Mouse (Mus musculus) liver (tissue): ENCODE measurements around the gene Crlf1.
A peak's percentile ranks its signal among the peaks of the same experiment; 100 is the strongest.
"Not testable (repeated sequence)": the region's sequence is repeated elsewhere in the genome, so short reads cannot be mapped to it uniquely, and the experiment has no call there.

Source experiments
- DNase-seq: peaks from one replicate; pipeline ENCODE4 v3.0.0-alpha.2; 2020; ENCODE audit warnings: mixed read lengths

Crlf1 gene

DNA sequence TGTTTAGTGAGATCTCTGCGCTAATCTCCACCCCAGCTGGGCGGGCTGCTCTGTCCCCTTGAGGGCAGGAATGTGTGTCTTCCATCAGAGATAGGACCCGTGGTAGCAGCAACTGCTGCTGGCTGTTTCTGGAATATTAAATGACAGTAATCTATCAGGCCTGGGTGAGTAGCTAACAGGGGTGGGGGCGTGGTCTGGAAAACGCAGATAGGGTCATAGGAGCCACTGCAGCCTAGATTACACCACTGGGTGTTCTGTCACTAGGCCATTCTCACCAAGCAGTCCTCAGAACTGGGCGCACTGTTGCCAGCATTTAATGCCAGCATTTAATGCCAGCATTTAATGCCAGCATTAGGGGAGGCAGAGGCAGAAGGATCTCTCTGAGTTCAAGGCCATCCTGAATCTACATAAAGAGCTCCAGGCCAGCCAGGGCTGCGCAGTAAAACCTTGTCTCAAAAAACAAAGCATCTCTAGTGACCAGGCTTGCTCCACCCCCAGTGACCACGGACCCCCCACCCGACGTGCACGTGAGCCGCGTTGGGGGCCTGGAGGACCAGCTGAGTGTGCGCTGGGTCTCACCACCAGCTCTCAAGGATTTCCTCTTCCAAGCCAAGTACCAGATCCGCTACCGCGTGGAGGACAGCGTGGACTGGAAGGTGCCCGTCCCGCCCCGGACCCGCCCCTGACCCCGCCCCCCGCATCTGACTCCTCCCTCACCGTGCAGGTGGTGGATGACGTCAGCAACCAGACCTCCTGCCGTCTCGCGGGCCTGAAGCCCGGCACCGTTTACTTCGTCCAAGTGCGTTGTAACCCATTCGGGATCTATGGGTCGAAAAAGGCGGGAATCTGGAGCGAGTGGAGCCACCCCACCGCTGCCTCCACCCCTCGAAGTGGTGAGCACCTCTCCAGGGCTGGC is 7.7 kb downstream of the Crlf1 start:
- peak; percentile 86 for DNase-seq

DNA sequence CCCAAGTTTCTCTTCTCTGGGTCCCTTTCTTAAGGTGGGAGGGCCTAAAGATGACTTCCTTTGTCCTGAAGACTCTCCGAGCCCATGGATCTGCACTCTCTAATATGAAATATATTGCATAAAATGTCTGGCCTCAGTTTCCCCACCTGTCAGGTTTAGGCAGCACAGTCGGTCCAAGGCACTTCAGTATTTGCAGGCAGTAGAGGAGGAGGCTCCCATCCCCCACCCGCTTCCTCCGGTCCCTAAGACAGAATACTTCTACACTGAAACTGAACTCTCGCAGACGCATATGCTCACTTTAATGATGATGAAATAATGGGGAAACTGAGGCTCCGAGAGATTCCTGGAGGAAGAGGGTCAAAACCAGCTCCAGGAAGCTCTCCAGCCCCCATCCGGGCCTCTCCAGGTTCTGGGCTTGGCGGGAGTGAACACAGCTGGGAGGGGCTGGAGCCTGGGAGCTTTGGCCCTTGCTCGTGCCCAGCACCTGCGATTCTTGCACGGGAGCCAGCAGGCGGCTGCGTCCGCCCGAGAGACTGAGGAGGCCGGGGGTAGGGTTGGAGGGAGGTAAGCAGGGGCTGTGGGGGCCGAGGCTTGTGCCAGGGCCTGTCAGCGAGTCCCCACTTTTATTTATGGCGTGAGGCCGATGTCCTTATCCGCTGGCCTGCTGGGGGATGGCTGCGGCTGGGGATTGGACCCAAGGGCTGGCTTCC is 9.0 kb downstream of the Crlf1 start:
- DNase-seq = peak; percentile 57

DNA sequence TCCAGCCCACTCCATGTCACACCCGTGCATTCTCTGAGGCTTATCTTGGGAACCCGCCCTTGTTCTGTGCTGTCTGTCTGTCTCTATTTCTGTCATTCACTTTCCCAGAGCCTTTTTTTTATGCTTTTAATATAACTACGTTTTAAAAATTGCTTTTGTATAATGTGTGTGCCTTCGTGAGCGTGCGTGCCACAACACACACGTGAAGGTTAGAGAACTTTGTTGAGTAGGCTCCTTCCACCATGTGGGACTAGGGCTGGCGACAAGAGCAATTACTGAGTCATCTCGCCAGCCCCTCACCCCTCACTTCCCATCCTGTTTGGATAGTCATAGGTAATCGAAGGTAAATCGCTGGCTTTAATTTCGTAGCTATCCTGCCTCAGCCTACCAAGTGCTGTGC is 9.6 kb downstream of the Crlf1 start:
- no peak for DNase-seq

DNA sequence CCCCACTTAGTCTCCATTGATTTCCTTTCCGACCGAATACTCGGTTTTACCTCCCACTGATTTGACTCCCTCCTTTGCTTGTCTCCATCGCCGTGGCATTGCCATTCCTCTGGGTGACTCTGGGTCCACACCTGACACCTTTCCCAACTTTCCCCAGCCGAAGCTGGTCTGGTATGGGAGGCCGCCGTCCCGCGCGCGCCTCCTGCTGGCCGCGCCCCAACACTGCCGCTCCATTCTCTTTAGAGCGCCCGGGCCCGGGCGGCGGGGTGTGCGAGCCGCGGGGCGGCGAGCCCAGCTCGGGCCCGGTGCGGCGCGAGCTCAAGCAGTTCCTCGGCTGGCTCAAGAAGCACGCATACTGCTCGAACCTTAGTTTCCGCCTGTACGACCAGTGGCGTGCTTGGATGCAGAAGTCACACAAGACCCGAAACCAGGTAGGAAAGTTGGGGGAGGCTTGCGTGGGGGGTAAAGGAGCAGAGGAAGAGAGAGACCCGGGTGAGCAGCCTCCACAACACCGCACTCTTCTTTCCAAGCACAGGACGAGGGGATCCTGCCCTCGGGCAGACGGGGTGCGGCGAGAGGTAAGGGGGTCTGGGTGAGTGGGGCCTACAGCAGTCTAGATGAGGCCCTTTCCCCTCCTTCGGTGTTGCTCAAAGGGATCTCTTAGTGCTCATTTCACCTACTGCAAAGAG is 10.2 kb downstream of the Crlf1 start:
- DNase-seq = peak; percentile 80

DNA sequence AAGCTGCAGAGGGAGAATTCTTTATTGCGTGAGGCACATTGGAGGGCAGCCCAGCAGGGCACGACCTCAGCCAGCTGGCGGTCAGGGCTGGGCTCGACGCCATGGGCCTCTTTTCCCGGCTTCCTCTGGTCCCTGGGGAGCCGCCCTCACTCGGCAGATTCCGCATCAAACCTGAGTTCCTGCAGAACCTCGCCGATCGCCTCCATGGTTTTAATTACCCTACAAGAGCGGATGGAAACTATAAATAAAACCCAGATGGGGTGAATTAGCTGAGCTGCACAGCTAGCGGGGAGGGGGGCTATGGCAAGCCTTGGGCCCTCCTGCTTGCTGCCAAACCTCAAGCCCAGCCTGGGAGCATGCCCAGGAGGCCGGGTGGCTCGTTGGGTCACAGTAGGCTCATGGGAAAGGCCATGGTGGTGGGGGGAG is 11.3 kb downstream of the Crlf1 start:
- no peak for DNase-seq

DNA sequence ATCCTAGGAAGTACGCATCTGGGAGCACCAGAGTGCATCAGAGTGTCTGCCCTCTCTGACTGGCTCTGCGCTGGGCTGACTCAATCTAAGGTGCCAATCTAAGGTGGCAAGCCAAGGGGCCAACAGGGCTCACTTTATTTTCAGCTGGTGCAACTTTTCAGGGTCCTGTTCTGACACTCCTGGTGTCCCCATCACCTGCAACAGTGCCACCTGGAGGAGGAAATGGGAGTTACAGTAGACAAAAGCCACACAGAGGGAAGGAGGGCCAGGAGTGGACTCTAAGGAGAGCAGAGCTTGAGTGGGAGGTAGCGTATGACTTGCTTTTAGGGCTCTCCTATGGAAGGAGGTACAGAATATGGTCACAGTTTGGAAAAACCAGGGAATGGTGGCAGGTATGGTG is 11.9 kb downstream of the Crlf1 start:
- DNase-seq = peak; percentile 85

DNA sequence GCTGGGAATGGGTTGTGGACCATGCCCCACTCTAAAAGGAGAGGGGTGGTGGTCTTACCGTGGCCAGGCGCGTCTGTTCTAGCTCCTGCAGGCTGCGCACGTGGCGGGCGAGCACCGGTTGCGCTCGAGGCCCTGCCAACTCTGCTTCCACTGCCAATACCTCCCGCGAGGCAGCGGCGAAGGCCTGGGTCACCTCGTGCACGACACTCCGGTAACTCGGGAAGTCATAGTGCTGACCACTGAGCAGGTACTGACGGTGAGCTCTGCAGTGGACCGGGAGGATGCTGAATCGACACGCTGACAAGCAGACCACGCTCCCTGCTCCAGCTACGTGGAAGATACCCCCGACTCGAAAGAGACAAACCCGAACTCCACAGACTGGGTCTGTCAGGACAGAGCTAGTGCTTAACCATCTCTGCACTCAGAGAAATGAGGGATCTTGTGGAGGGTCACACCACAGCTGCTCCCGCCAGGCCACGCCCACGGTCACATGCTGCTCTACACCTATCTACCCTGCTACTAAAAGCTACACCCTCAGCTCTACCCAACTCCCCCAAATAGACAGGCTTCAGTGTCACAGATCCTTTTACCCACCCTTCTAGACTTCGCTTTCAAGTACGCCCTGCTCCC is 12.9 kb downstream of the Crlf1 start:
- no peak for DNase-seq

DNA sequence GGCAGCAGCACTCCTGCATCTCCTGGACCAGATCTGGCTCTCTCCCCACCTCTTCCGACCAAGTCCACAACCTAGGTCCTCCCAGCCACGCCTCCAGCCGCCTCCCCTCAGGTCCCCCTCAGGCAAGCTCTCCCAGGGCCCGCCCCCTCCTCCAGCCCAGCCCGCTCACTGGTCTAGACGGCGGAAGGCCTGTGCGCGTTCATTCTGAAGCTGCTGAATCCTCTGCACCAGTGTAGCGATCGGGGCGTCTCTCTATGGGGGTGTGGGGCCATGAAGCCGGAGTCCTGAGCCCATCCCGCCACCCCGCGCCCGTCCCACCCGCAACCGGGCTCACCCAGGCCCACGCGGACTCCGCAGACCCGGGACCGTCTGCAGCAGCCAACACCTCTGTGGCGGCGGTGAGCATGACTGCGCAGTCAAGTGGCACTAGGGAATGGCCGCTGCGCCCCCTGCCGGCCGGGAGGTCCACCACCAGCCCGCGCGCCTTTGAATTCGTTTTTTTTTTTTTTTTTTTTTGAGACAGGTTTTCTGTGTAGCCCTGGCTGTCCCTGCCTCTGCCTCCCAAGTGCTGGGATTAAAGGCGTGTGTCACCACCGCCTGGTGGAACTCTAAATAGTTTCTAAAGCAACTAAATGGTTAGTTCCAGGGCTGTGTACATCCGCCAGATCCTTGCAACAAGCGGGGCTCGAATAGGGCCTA is 13.5 kb downstream of the Crlf1 start, which contains the start of gene Rex1bd:
Rex1bd (minus strand) TSS at position 425 of the 699 bp plus-strand sequence.
- peak; percentile 95 for DNase-seq

DNA sequence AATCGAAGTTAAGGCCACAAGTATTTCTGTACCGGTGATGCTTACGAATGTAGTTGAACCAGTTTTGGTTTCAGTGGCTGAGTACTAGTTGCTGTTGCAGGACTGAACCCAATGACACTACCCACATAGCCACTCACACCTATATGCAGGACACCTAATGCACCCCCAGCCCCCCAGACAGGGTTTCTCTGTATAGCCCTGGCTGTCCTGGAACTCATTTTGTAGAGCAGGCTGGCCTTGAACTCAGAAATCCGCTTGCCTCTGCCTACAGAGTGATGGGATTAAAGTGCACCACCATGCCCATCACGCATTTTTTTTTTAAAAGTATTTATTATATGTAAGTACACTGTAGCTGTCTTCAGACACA is 14.1 kb downstream of the Crlf1 start:
- DNase-seq = no peak

DNA sequence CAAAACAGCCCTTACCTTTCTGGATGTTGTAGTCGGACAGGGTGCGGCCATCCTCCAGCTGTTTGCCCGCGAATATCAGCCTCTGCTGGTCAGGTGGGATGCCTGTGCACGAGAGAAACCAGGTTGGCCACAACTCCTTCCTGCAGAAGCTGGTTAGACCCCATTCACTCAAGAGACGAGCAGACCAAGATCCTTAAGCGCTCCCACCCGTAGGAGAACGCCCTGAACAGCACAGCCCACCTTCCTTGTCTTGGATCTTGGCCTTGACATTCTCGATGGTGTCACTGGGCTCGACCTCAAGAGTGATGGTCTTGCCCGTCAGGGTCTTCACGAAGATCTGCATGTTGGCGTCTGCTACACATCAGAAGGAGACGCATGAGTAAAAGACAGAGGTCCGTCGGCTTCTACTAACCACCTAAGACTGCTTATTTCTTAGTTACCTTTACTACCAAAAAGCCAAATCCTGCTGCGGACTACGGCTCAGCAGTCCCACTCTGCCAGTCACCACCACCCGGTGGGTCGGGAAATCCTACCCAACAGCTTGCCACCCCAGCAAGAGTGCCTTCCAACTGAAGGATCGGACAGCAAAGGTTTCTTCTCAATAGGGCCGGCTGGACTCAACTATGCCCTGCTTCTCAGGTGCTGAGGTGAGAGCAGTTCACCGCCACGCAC is 16.5 kb downstream of the Crlf1 start:
- no peak for DNase-seq

DNA sequence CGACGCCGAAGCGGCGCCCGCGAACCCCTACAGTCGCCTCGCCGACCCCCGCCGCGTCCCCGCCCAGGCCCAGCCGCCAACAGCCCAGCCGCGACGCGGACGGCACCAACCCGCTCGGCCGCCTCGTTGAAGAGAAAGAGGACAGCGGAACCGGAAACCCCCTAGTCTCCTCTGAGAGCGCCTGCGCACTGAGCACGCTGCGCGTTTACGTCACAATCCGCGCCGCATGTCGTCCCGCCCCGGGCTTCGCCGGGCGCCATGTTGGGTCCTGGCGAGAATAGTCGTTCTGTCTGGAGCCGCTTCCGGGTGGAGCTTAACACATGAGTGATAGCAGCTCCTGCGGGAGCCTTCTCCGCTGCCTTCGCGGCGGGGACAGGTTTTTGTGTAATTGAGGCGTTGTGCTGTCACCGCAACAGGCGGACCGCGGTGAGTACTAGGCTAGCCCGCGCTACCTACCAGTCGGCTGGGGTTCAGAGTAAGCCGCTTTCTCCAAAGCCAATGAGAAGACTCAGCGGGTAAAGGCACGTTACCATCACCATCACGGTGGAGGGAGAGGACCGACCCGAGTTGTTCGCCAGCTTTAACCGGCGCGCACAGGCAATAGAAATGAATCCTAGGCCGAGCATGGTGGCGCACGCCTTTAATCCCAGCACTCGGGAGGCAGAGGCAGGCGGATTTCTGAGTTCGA is 17.4 kb downstream of the Crlf1 start, which contains the start of gene Uba52:
Uba52 (minus strand) TSS at position 574 of the 688 bp plus-strand sequence.
- DNase-seq = peak; percentile 97

DNA sequence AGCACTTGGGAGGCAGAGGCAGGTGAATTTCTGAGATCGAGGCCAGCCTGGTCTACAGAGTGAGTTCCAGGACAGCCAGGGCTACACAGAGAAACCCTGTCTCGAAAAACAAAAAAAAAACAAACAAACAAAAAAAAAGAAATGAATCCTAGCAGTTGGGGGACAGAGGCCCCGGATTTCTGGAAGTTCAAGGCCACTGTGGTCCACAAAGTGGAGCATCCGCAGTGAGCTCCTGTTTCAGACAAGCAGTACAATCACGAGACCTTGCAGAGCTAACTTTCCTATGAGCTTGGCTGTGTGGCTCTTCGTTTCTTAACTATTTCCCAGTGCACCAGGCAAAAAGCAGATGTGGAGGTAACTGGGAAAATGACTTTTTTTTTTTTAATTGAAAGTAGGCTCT is 18.2 kb downstream of the Crlf1 start:
- not testable (repeated sequence) for DNase-seq

DNA sequence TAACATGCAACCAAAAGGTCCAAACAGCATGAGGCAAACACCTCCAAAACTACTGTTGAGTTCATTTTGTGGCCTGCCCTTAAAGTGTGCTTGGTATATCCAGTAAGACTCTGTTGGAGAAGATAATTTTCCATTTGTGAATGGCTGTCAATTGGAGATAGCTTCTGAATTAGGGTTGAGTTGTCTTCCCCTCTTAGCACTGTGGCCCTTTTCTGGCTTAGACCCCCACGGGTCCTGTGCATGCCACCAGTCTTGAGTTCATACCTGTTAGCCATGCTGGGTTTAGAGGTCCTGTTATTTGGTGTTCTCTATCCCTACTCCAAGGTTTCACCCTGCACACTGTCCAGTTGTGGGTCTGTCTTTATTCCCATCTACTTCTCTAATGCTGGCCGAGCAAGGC is 18.8 kb downstream of the Crlf1 start:
- DNase-seq = no peak

DNA sequence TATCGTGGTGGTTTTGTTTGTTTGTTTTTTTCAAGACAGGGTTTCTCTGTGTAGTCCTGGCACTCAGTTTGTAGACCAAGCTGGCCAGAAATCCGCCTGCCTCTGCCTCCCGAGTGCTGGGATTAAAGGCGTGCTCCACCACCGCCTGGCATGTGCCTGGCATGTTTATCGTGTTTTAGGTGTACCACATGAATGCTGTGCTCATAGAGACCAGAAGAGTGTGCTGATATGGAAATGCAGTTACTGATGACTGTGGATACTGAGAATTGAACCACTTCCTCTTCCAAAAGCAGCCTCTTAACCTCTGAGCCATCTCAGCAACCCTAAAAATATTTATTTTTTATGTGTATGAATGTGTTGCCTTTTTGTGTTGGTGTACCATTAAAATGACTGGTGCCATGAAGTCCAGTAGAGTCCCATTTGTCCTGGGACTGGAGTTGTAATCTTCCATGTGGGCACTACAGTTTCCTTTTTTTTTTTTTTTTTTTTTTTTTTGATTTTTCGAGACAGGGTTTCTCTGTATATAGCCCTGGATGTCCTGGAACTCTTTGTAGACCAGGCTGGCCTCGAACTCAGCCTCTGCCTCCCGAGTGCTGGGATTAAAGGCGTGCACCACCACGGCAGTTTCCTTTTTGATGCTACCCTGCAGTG is 19.4 kb downstream of the Crlf1 start:
- no peak for DNase-seq

DNA sequence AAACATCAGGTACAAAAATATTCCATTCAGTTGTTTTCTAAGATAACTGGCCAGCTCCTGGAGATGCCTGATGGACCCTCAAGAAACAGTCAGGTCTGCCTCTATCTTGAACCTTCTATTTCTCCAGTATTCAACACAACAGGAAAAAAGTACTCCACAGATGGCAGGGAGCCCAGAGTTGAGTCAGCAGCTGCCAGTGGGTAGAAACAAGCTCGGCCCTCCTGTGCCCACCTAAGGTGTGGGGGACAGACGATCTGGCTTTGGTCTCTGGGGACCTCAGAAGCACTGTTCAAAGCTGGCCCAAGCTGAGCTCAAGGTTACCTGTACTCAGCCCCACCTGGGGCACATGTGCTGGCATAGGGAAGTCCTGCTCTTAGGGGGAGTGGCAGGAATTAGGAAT is 20.5 kb downstream of the Crlf1 start:
- DNase-seq = no peak

DNA sequence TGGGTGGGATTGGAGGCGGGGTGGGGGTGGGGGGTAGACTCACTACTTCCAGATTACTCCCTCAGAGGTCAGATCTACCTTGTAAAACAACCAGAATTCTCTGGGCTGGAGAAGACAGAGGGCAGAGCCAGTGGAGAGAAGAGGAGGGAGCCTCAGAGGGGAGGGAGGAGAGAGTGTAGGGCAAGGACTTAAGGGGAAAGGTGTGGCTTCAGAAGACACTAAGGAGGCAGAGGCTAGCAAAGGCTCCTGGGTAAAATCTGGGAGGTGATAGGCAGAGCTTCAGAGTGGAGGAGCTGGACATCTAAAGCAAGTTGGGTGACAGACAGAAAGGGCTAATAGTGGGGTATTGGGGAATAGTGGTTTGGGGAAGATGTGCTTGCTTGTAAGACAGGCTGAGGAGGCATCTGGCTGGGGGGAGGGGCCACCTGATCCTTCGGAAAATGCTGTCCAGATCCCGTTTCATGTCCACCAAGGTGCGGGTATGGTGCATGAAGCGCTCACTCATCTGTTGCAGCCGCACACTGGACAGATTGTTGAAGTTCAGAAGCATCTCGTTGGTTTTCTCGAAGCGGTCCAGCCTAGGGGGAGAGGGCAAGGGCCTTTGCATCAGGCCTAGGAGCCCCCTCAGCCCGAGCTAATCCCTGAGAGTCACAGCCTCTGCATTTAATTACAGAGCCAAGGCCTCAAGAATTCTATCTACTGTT is 25.1 kb downstream of the Crlf1 start:
- no peak for DNase-seq

DNA sequence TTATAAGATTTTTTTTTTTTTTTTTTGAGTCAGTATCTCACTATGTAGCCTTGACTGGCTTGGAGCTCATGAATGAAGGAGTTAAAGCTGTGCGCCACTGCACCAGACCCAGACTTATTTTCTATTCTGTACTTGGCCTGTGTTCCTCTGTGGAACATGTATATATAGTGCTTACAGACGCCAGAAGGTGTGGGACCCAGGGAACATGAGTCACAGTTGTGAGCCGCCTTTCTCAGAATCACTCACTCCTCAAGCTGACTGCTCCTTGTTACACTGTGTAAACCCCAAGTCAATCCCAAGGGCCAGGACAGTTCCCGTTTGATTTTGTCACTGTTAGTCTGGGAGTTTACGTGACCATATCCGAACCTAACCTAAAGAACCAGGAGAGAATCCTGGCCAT is 26.1 kb downstream of the Crlf1 start:
- DNase-seq = no peak

DNA sequence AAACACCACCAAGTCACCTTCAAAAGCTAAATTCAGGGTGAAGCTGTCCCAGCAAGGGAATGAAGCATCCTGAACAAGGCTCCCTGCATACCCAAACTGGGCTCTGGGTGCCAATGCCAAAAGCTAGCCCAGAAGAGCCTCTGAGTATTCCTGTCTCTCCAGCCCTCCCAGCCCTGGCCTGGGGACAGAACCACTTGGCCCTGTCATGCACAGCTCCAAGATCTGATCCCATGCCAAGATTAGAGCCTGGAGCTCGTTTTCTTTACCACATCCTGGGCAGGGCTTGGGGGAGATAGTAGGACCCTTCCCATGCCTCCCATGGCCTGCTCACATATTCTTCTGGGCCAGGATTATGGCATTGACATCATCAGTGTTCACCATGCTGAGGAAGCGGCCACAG is 26.6 kb downstream of the Crlf1 start:
- no peak for DNase-seq

DNA sequence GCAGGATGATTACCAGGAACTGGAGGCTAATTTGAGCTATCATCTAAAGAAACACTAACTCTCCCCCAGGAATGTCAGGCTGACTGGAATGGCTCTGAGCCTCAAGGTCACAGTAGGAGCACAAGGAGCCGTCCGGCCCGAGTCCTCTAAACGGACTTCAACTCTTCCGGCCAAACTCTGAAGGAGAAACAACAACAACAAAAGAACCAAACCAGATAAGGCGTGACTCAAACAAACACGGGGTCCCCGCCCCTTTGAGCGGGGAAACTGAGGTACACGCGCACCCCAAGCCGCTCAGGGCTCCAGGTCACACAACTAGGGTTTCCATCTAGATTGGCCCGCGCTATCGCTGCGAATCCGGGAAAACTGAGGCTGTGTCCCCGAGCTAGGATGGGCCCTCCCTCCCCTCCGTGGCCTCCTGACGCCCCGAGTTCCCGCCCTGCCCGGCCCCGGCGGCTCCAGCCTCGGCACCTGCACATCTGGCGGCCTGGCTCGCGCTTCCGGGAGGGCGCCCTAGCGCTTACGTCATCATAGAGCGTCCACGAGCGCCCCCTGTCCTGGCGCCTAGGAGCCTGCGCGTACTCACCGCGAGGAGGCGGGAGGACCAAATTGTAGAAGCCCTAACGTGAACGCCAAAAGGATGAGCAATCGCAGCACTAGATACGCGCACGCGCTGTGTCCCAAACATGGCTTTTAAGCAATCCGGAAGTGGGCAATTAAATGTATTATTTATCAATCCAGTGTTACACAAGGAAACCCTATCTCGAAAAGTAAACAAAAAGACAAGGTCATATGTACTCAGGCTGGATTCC is 29.8 kb downstream of the Crlf1 start:
- DNase-seq = peak; percentile 98
